Mouse (Mus musculus): ENCODE results near the gene Prkar1b. TPM values are rescaled to one million over a fixed set of nuclear protein-coding genes. Genes with fewer than 3 reads are reported as not detected.
A peak's percentile ranks its signal among the peaks of the same experiment; 100 is the strongest.

The Prkar1b gene
- polyA plus RNA-seq, 1 experiment from 2014 or later, result 207 TPM

DNA sequence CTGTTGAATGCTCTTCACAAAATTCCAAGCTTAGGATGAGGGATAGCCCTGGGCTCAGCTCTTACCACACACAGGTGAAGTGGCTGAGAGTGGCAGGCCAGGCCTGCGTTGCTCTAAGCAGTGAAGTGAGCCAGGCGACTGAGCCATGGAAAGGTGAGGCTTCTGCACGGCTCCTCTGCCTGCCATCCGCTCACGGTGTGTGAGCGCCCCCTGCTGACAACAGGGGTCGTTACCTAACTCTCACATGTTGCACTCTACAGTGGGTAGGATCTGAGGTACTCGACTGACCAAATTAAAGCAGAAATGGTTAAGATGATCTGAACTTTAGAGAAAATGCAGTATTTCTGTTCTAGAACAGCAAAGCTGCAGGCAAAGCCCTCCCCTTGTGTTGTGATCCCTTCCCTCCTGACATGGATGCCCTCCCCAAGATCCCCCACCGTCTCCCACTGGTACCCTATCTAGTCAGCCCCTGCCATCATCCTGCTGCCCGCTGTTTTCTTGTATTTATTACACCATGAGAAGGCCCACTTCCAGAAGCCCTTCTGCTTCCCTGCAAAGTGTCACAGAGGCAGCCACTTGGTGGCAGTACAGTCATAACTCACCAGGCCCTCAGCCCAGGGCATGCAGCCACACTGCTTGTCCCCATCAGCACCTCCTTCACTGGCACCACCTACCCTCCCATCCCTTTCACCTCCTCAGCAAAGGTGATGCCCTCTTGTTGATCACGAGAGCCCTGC is 29.3 kb upstream of the Prkar1b start:
- H3K4me3 ChIP-seq (ENCODE audit: low read depth, low read length), result no peak overlapping the region
- peaks cover 26% of the 10 kb centered on the region for H3K36me3 ChIP-seq (ENCODE audit: control insufficient read depth, insufficient read depth, low read length)
- peak; percentile 79 for ATAC-seq (ENCODE audit: low read depth)
- WGBS, result 29% methylated on average over 11 of the region's 11 CpGs
- H3K27ac ChIP-seq (ENCODE audit: low read depth, low read length), result no peak overlapping the region
- no peak overlapping the region for H3K4me2 ChIP-seq (ENCODE audit: low read depth, low read length)
- H3K9me3 ChIP-seq (ENCODE audit: control insufficient read depth, low read length), result no peaks in the 10 kb centered on the region
- no peak overlapping the region for H3K9ac ChIP-seq (replicated peaks; ENCODE audit: low read depth, low read length)
- H3K27me3 ChIP-seq (ENCODE audit: control insufficient read depth, insufficient read depth, low read length), result no peaks in the 10 kb centered on the region
- H3K4me1 ChIP-seq (ENCODE audit: control insufficient read depth, insufficient read depth, low read length), result peaks cover 13% of the 10 kb centered on the region

DNA sequence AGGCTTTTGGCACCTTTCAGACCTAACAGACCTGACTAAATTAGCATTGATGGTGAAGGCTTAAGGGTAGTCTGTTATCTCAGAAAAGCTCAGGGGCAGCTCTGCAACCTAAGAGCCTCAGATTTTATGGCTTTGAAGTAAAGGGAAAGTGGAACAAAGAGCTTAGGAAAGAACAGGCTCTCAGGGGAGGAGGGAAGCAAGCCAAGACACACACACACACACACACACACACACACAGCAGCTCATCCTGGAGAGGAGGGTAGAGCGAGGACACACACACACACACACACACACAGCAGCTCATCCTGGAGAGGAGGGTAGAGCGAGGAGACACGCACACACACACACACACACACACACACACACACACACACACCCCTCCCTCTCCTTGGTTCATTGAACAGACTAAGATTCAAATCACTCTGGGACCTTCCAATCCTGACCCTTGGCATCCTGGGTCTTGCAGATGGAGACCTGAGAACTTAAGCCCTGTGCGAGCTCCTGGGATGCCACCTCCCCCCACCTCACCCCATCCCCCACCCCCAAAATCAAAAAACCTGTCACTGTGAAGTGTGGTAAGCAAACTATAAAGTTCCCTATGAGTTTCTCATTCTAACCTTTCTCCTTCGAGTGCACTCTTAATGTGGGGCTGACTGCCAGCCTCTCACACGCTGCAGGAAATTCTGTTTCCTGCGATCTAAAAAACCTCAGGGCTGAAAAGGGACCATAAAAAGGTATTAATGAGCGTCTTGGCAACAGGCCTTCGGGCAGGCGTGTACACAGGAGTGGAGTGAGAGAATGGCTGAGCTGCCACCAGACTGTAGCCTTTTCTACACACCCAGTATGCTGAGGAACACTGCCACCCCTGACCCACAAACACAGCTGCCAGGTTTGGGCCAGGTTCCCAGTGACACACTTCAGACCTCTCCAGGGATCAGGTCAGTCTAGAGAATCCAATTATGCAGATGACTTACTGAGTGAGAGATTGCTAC is 25.1 kb upstream of the Prkar1b start:
- Histone ChIP-seq H3K9ac (replicated peaks; ENCODE audit: low read depth, low read length) (no peak overlapping the region), H3K4me1 (ENCODE audit: control insufficient read depth, insufficient read depth, low read length) (peaks cover 17% of the 10 kb centered on the region), H3K27me3 (ENCODE audit: control insufficient read depth, insufficient read depth, low read length) (no peaks in the 10 kb centered on the region), H3K9me3 (ENCODE audit: control insufficient read depth, low read length) (no peaks in the 10 kb centered on the region), H3K4me2 (ENCODE audit: low read depth, low read length) (no peak overlapping the region), H3K4me3 (ENCODE audit: low read depth, low read length) (no peak overlapping the region), H3K36me3 (ENCODE audit: control insufficient read depth, insufficient read depth, low read length) (peaks cover 12% of the 10 kb centered on the region), H3K27ac (ENCODE audit: low read depth, low read length) (peak overlapping the region; percentile 50)
- WGBS, result 6% methylated on average over 10 of the region's 10 CpGs
- peak; percentile 62; the same call in 1 of the 2 replicates for ATAC-seq (ENCODE audit: low read depth)

DNA sequence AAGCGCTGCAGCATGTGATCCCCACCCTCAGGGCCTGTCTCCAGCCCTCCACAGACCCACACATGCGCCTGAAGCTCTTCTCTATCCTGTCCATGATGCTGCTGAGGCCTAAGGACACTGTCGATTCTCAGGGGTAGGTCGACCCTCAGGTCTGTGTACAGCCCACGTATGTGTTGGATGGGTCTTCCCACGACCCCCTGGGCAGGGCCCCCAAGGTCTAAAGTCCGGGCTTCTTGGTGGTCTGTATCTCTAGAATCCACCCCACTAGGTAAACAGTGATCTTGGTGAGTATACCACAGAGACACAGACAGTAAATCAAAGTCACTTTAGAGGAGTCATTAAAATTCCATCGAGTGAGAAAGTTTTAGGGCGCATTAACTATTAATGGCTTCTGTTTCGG is 24.3 kb upstream of the Prkar1b start:
- peaks cover 12% of the 10 kb centered on the region for H3K36me3 ChIP-seq (ENCODE audit: control insufficient read depth, insufficient read depth, low read length)
- ATAC-seq (ENCODE audit: low read depth), result peak; percentile 15; the same call in 1 of the 2 replicates
- H3K27me3 ChIP-seq (ENCODE audit: control insufficient read depth, insufficient read depth, low read length), result no peaks in the 10 kb centered on the region
- H3K9me3 ChIP-seq (ENCODE audit: control insufficient read depth, low read length), result no peaks in the 10 kb centered on the region
- no peak overlapping the region for H3K4me3 ChIP-seq (ENCODE audit: low read depth, low read length)
- H3K4me1 ChIP-seq (ENCODE audit: control insufficient read depth, insufficient read depth, low read length), result peaks cover 17% of the 10 kb centered on the region
- H3K4me2 ChIP-seq (ENCODE audit: low read depth, low read length), result no peak overlapping the region
- H3K9ac ChIP-seq (replicated peaks; ENCODE audit: low read depth, low read length), result no peak overlapping the region
- peak overlapping the region; percentile 66 for H3K27ac ChIP-seq (ENCODE audit: low read depth, low read length)
- WGBS, result 10% methylated on average over 10 of the region's 10 CpGs

DNA sequence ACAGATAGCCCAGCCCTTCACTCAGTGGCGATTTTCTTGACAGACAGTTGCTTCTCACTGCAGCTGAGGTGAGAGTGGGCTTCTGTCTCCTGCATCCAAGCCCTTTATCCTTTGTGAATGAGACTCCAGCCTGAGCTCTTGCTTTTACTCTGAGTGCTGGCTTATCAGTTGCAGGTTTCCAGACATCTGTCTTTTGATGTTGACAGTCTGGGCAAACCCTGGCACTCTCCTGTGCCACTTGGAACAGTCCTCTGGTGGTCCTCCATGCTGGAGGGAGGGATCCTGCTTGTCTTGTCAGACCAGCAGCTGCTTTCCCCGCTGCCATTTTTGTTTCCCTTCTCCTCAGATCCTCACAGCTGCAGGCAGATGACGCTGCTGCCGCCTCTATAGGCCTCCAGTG is 22.1 kb upstream of the Prkar1b start:
- Histone ChIP-seq H3K4me2 (ENCODE audit: low read depth, low read length) (no peak overlapping the region), H3K9me3 (ENCODE audit: control insufficient read depth, low read length) (no peaks in the 10 kb centered on the region), H3K27me3 (ENCODE audit: control insufficient read depth, insufficient read depth, low read length) (no peaks in the 10 kb centered on the region), H3K27ac (ENCODE audit: low read depth, low read length) (no peak overlapping the region), H3K4me1 (ENCODE audit: control insufficient read depth, insufficient read depth, low read length) (peaks cover 17% of the 10 kb centered on the region), H3K4me3 (ENCODE audit: low read depth, low read length) (no peak overlapping the region), H3K36me3 (ENCODE audit: control insufficient read depth, insufficient read depth, low read length) (peaks cover 17% of the 10 kb centered on the region), H3K9ac (replicated peaks; ENCODE audit: low read depth, low read length) (no peak overlapping the region)
- no peak for ATAC-seq (ENCODE audit: low read depth)
- WGBS, result 95% methylated on average over 4 of the region's 4 CpGs

DNA sequence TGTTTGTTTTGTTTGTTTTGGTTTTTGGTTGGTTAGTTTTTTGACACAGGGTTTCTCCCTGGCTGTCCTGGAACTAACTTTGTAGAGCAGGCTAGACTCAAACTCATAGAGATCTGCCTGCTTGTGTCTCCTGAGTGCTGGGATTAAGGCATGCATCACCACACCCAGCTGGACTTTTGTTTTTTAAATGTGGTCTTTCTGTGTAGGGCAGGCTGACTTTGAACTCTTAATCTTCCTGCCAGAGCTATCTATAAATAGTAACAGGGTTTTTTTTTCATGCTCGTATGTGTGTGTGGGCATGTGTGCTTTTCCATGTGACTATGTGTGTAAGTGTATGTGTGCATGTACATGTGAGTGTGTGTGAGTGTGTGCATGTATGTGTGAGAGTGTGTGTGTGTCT is 17.7 kb upstream of the Prkar1b start:
- no peak for ATAC-seq (ENCODE audit: low read depth)
- H3K9me3 ChIP-seq (ENCODE audit: control insufficient read depth, low read length), result no peaks in the 10 kb centered on the region
- no peaks in the 10 kb centered on the region for H3K4me1 ChIP-seq (ENCODE audit: control insufficient read depth, insufficient read depth, low read length)
- H3K36me3 ChIP-seq (ENCODE audit: control insufficient read depth, insufficient read depth, low read length), result peaks cover 28% of the 10 kb centered on the region
- H3K9ac ChIP-seq (replicated peaks; ENCODE audit: low read depth, low read length), result no peak overlapping the region
- H3K4me2 ChIP-seq (ENCODE audit: low read depth, low read length), result no peak overlapping the region
- WGBS, result 93% methylated on average over 1 of the region's 1 CpGs
- no peak overlapping the region for H3K4me3 ChIP-seq (ENCODE audit: low read depth, low read length)
- no peak overlapping the region for H3K27ac ChIP-seq (ENCODE audit: low read depth, low read length)
- H3K27me3 ChIP-seq (ENCODE audit: control insufficient read depth, insufficient read depth, low read length), result no peaks in the 10 kb centered on the region

DNA sequence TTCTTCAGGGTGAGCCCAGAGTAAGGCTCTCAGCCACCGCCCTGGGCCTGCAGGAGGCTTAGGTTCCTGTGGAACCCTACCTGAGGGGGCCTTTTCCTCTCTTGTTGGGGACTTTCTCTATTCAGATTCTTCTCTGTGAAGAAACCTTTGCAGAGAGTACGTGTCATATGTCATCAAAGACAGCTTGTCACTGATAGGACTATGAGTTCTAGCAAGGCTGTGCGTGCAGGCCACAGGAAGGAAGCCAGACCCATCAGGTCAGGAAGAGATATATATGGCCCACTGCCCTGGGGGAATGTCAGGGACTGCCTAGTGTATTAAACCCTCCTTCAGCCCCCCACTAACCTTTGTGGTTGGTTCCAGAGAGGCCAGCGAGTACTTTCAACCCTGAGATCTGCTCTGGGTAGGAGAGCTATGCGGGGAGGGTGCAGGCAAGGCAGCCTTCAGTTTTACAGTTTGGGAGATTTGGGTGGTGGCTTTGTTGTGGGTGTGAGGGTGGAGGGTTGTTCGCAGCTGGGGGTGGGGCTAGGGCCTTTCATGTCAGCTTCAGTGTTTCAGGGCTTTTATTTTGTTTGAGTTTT is 17.1 kb upstream of the Prkar1b start:
- no peaks in the 10 kb centered on the region for H3K4me1 ChIP-seq (ENCODE audit: control insufficient read depth, insufficient read depth, low read length)
- H3K4me2 ChIP-seq (ENCODE audit: low read depth, low read length), result no peak overlapping the region
- H3K27me3 ChIP-seq (ENCODE audit: control insufficient read depth, insufficient read depth, low read length), result no peaks in the 10 kb centered on the region
- no peak overlapping the region for H3K9ac ChIP-seq (replicated peaks; ENCODE audit: low read depth, low read length)
- no peak overlapping the region for H3K4me3 ChIP-seq (ENCODE audit: low read depth, low read length)
- ATAC-seq (ENCODE audit: low read depth), result no peak
- 93% methylated on average over 6 of the region's 6 CpGs for WGBS
- no peaks in the 10 kb centered on the region for H3K9me3 ChIP-seq (ENCODE audit: control insufficient read depth, low read length)
- no peak overlapping the region for H3K27ac ChIP-seq (ENCODE audit: low read depth, low read length)
- peaks cover 30% of the 10 kb centered on the region for H3K36me3 ChIP-seq (ENCODE audit: control insufficient read depth, insufficient read depth, low read length)

DNA sequence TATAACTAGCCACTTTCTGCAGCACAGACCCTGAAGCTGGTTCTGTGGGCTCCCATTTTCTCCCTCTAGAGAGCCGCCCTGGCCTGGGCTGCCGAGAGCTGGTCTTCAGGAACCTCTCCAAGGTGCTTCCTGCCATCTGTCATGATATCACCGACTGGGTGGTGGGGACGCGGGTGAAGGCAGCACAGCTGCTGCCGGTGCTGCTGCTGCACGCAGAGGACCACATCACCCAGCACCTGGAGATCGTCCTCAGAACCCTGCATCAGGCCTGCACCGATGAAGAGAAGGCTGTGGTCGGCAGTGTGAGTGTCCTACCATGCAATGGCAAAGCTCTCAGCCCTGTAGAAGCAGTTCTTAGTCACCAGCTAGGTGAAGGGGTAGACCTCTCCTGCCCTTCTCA is 11.8 kb upstream of the Prkar1b start:
- Histone ChIP-seq H3K4me3 (ENCODE audit: low read depth, low read length) (no peak overlapping the region), H3K4me1 (ENCODE audit: control insufficient read depth, insufficient read depth, low read length) (no peaks in the 10 kb centered on the region), H3K4me2 (ENCODE audit: low read depth, low read length) (no peak overlapping the region), H3K36me3 (ENCODE audit: control insufficient read depth, insufficient read depth, low read length) (peaks cover 23% of the 10 kb centered on the region), H3K27ac (ENCODE audit: low read depth, low read length) (no peak overlapping the region), H3K9ac (replicated peaks; ENCODE audit: low read depth, low read length) (no peak overlapping the region), H3K9me3 (ENCODE audit: control insufficient read depth, low read length) (no peaks in the 10 kb centered on the region), H3K27me3 (ENCODE audit: control insufficient read depth, insufficient read depth, low read length) (no peaks in the 10 kb centered on the region)
- 95% methylated on average over 10 of the region's 10 CpGs for WGBS
- no peak for ATAC-seq (ENCODE audit: low read depth)

DNA sequence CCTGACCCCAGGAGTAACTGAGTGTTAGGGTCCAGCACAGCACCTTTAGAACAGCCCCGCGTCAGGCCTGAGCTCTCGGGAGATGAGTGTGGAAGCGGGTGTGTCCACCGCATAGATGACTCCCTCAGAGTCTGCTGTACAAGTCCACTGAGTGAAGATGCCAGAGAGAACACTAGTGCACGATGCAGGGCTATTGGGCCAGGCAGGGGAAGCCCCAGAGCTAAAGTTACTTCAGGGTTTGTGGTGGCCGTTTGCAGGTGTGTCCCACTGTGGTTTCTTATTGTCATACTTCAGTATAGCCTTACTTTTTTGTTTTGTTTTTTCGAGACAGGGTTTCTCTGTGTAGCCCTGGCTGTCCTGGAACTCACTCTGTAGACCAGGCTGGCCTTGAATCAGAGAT is 11.1 kb upstream of the Prkar1b start:
- no peaks in the 10 kb centered on the region for H3K9me3 ChIP-seq (ENCODE audit: control insufficient read depth, low read length)
- no peak overlapping the region for H3K9ac ChIP-seq (replicated peaks; ENCODE audit: low read depth, low read length)
- H3K36me3 ChIP-seq (ENCODE audit: control insufficient read depth, insufficient read depth, low read length), result peaks cover 17% of the 10 kb centered on the region
- H3K4me3 ChIP-seq (ENCODE audit: low read depth, low read length), result no peak overlapping the region
- H3K4me2 ChIP-seq (ENCODE audit: low read depth, low read length), result no peak overlapping the region
- WGBS, result 90% methylated on average over 8 of the region's 8 CpGs
- no peaks in the 10 kb centered on the region for H3K4me1 ChIP-seq (ENCODE audit: control insufficient read depth, insufficient read depth, low read length)
- no peaks in the 10 kb centered on the region for H3K27me3 ChIP-seq (ENCODE audit: control insufficient read depth, insufficient read depth, low read length)
- ATAC-seq (ENCODE audit: low read depth), result no peak
- no peak overlapping the region for H3K27ac ChIP-seq (ENCODE audit: low read depth, low read length)
